ENCODE assay signal across 22 mouse cellular contexts in genomic region chr8:124014751-124015150, GRCm38 (mm10). TPM values are rescaled to one million over a fixed set of nuclear protein-coding genes. Genes with fewer than 3 reads are reported as not detected.
DNase-seq lines count a peak whose midpoint lies in the region; ATAC-seq and TF ChIP-seq lines count a peak whose summit lies in the region.
"Had no signal": no experiment of that assay in that cellular context is flagged by ENCODE, and none has a peak within 500 bp of the region (broad histone marks: within the 10 kb centered on the region; RNA-seq: fewer than 3 reads in every experiment).

No protein-coding gene starts in this region.

- intact Hi-C loops in left cerebral cortex, postnatal 25 days (cut with DNase I) = no loop called here

- peak; percentile 68 for ATAC-seq in intestine, embryonic 16.5 days
- 0 out of 2 replicates have a peak, but pooled peaks have one; percentile 59 for ATAC-seq in stomach, postnatal 0 days (ENCODE audit: low FRiP score, low TSS enrichment)
- ATAC-seq: forebrain, postnatal 0 days had no signal

- H3K9me3 ChIP-seq in ES-Bruce4 (replicated peaks; ENCODE audit: control insufficient read depth, insufficient read depth, low read length, poor library complexity, severe bottlenecking) = no peaks in the 10 kb centered on the region
- no peaks in the 10 kb centered on the region for H3K9me3 ChIP-seq in intestine, embryonic 16.5 days (ENCODE audit: control insufficient read depth, low read length)
- no peaks in the 10 kb centered on the region for H3K9me3 ChIP-seq in stomach, postnatal 0 days (ENCODE audit: control insufficient read depth, low read length)
- H3K9me3 ChIP-seq: embryonic facial prominence, embryonic 12.5 days; forebrain, embryonic 12.5 days; G1E; heart, embryonic 15.5 days; hindbrain, embryonic 10.5 days had no signal

- TF ChIP-seq POLR2A in kidney, adult 2 months (IDR thresholded peaks at IDR 0.05; ENCODE audit: low read depth, low read length) = no peak
- no peak for TF ChIP-seq POLR2A in ES-Bruce4 (IDR thresholded peaks at IDR 0.05; ENCODE audit: insufficient read depth, low read length)

- H3K27me3 ChIP-seq in kidney, adult 2 months (replicated peaks; ENCODE audit: control insufficient read depth, insufficient read depth, low read length) = no peaks in the 10 kb centered on the region
- no peaks in the 10 kb centered on the region for H3K27me3 ChIP-seq in ES-Bruce4 (ENCODE audit: control insufficient read depth, insufficient read depth, low read length, poor library complexity, severe bottlenecking)
- no peaks in the 10 kb centered on the region for H3K27me3 ChIP-seq in intestine, embryonic 16.5 days (replicated peaks; ENCODE audit: control insufficient read depth, insufficient read depth, low read length)
- no peaks in the 10 kb centered on the region for H3K27me3 ChIP-seq in stomach, postnatal 0 days (ENCODE audit: control insufficient read depth, insufficient read depth, low read length)
- H3K27me3 ChIP-seq: embryonic facial prominence, embryonic 12.5 days; forebrain, embryonic 12.5 days; heart, embryonic 15.5 days had no signal

- DNase-seq in kidney, adult 2 months = peak; percentile 11
- no peak for DNase-seq in kidney, postnatal 4 days
- no peak for DNase-seq in stomach, postnatal 0 days (ENCODE audit: low spot score)
- DNase-seq in cerebellum, adult 11 months = no peak
- no peak for DNase-seq in left cerebral cortex, postnatal 25 days (ENCODE audit: low spot score in 2 of 2)
- no peak for DNase-seq in kidney, postnatal 25 days
- DNase-seq: adrenal gland, postnatal 10 days; cerebellum, adult 11-12 months; cerebellum, adult 9-10 months; cerebellum, postnatal 25 days; forebrain, postnatal 0 days; gastrocnemius, postnatal 14 days; heart, adult 2 months had no signal

- no peak overlapping the region for H3K4me2 ChIP-seq in intestine, embryonic 16.5 days (ENCODE audit: low read depth, low read length)
- H3K4me2 ChIP-seq in stomach, postnatal 0 days (replicated peaks; ENCODE audit: low read depth) = no peak overlapping the region
- H3K4me2 ChIP-seq: embryonic facial prominence, embryonic 12.5 days; forebrain, embryonic 12.5 days; heart, embryonic 11.5 days; heart, embryonic 15.5 days; hindbrain, embryonic 14.5 days had no signal

- 0 out of 2 replicates have a peak overlapping the region, but pooled peaks have one; percentile 3 for H3K9ac ChIP-seq in ES-Bruce4 (ENCODE audit: low read depth, poor library complexity, severe bottlenecking)
- no peak overlapping the region for H3K9ac ChIP-seq in intestine, embryonic 16.5 days (ENCODE audit: low read depth, low read length)
- H3K9ac ChIP-seq in stomach, postnatal 0 days (ENCODE audit: low read length) = no peak overlapping the region
- H3K9ac ChIP-seq: embryonic facial prominence, embryonic 12.5 days; forebrain, embryonic 12.5 days; forebrain, postnatal 0 days; heart, embryonic 15.5 days; hindbrain, embryonic 14.5 days had no signal

- no peak for TF ChIP-seq CTCF in kidney, adult 2 months (conservative IDR thresholded peaks at IDR 0.05; ENCODE audit: insufficient read depth, insufficient read length, low read depth, low read length)
- no peak for TF ChIP-seq CTCF in ES-Bruce4 (IDR thresholded peaks at IDR 0.05; ENCODE audit: low read depth, low read length)
- no peak for TF ChIP-seq CTCF in stomach, postnatal 0 days (IDR thresholded peaks at IDR 0.05; ENCODE audit: low read depth)

- TF ChIP-seq EP300 in ES-Bruce4 (IDR thresholded peaks at IDR 0.05; ENCODE audit: insufficient read depth, low read depth, low read length) = no peak
- no peak for TF ChIP-seq EP300 in stomach, postnatal 0 days (optimal IDR thresholded peaks at IDR 0.05)

- H3K4me3 ChIP-seq in kidney, adult 2 months (ENCODE audit: insufficient read depth, low read depth, low read length) = no peak overlapping the region
- no peak overlapping the region for H3K4me3 ChIP-seq in ES-Bruce4 (ENCODE audit: low read depth, low read length)
- H3K4me3 ChIP-seq in intestine, embryonic 16.5 days (ENCODE audit: low read length) = no peak overlapping the region
- H3K4me3 ChIP-seq in stomach, postnatal 0 days (ENCODE audit: low read depth, low read length) = no peak overlapping the region
- H3K4me3 ChIP-seq: embryonic facial prominence, embryonic 12.5 days; forebrain, embryonic 12.5 days; heart, adult 2 months; heart, embryonic 15.5 days; hindbrain, embryonic 10.5 days had no signal

- H3K4me1 ChIP-seq in kidney, adult 2 months (ENCODE audit: control insufficient read depth, insufficient read depth, low read length) = peaks cover 7% of the 10 kb centered on the region; the same call in 1 of the 2 replicates
- H3K4me1 ChIP-seq in ES-Bruce4 (ENCODE audit: control insufficient read depth, insufficient read depth, low read length) = peaks cover 14% of the 10 kb centered on the region
- H3K4me1 ChIP-seq in intestine, embryonic 16.5 days (ENCODE audit: control insufficient read depth, insufficient read depth, low read length) = peaks cover 12% of the 10 kb centered on the region
- H3K4me1 ChIP-seq in stomach, postnatal 0 days (replicated peaks; ENCODE audit: control insufficient read depth, insufficient read depth) = 0 out of 2 replicates have a peak, but pooled peaks cover 1% of the 10 kb centered on the region

- no peak overlapping the region for H3K27ac ChIP-seq in kidney, adult 2 months (ENCODE audit: insufficient read depth, low read depth, low read length)
- peak overlapping the region; percentile 88 for H3K27ac ChIP-seq in ES-Bruce4 (ENCODE audit: insufficient read depth, low read length)
- H3K27ac ChIP-seq in intestine, embryonic 16.5 days (ENCODE audit: low read length) = peak overlapping the region; percentile 73
- no peak overlapping the region; the same call in 1 of the 2 replicates for H3K27ac ChIP-seq in stomach, postnatal 0 days (replicated peaks)
- H3K27ac ChIP-seq: embryonic facial prominence, embryonic 12.5 days; forebrain, embryonic 12.5 days; heart, adult 2 months; heart, embryonic 15.5 days; hindbrain, embryonic 10.5 days; hindbrain, embryonic 14.5 days had no signal

- H3K36me3 ChIP-seq in kidney, adult 2 months (ENCODE audit: control insufficient read depth, insufficient read depth, low read length) = no peaks in the 10 kb centered on the region
- peaks cover 12% of the 10 kb centered on the region for H3K36me3 ChIP-seq in ES-Bruce4 (ENCODE audit: control insufficient read depth, insufficient read depth, low read length, poor library complexity, severe bottlenecking)
- H3K36me3 ChIP-seq in intestine, embryonic 16.5 days (ENCODE audit: control insufficient read depth, insufficient read depth, low read length) = no peaks in the 10 kb centered on the region
- peaks cover 4% of the 10 kb centered on the region; the same call in 1 of the 2 replicates for H3K36me3 ChIP-seq in stomach, postnatal 0 days (ENCODE audit: control insufficient read depth, insufficient read depth, low read length)
- H3K36me3 ChIP-seq: heart, embryonic 15.5 days had no signal

- WGBS in kidney, adult 2 months = 53% methylated on average over 3 of the region's 3 CpGs
- 55% methylated on average over 3 of the region's 3 CpGs for WGBS in intestine, embryonic 16.5 days
- WGBS in stomach, postnatal 0 days = 38% methylated on average over 3 of the region's 3 CpGs

RNA-seq across cellular contexts. Expression of gene Taf5l, which starts 6.4 kb away (rescaled TPM):
- polyA plus RNA-seq in kidney, adult 2 months (2012; rRNA removed) = 20.4 and 22.2 TPM in 2 replicates
- polyA plus RNA-seq in ES-Bruce4 (2011; ENCODE audit: insufficient read depth, insufficient read length, low read depth, missing spikeins) = 62.3 and 68.1 TPM in 2 replicates
- 27.8 and 32.7 TPM in 2 replicates for polyA plus RNA-seq in intestine, embryonic 16.5 days (2015; fragmentation: Nextera tagmentation; extraction: Ambion mirVana)
- polyA plus RNA-seq in stomach, postnatal 0 days (2015; fragmentation: Nextera tagmentation; extraction: Ambion mirVana) = 18.0 and 21.0 TPM in 2 replicates
- 10 to 100 TPM; 21.2 to 21.8 TPM for total RNA-seq in left cerebral cortex, postnatal 25 days (2021)

RNA-seq across cellular contexts. Expression of gene Urb2, which starts 6.6 kb away (rescaled TPM):
- polyA plus RNA-seq in kidney, adult 2 months (2012; rRNA removed) = 3.3 and 3.5 TPM in 2 replicates
- polyA plus RNA-seq in ES-Bruce4 (2011; ENCODE audit: insufficient read depth, insufficient read length, low read depth, missing spikeins) = 48.5 and 49.7 TPM in 2 replicates
- polyA plus RNA-seq in intestine, embryonic 16.5 days (2015; fragmentation: Nextera tagmentation; extraction: Ambion mirVana) = 3.9 TPM in 2 replicates
- polyA plus RNA-seq in stomach, postnatal 0 days (2015; fragmentation: Nextera tagmentation; extraction: Ambion mirVana) = 1.2 and 1.6 TPM in 2 replicates
- 10 to 100 TPM; 13.2 to 13.8 TPM for total RNA-seq in left cerebral cortex, postnatal 25 days (2021)

RNA-seq across cellular contexts. Expression of gene Abcb10, which starts 31.8 kb away (rescaled TPM):
- polyA plus RNA-seq in kidney, adult 2 months (2012; rRNA removed) = 16.4 and 16.5 TPM in 2 replicates
- 19.1 and 20.3 TPM in 2 replicates for polyA plus RNA-seq in ES-Bruce4 (2011; ENCODE audit: insufficient read depth, insufficient read length, low read depth, missing spikeins)
- polyA plus RNA-seq in intestine, embryonic 16.5 days (2015; fragmentation: Nextera tagmentation; extraction: Ambion mirVana) = 18.7 and 19.7 TPM in 2 replicates
- polyA plus RNA-seq in stomach, postnatal 0 days (2015; fragmentation: Nextera tagmentation; extraction: Ambion mirVana) = 14.7 and 15.2 TPM in 2 replicates
- total RNA-seq in left cerebral cortex, postnatal 25 days (2021) = 10 to 100 TPM; 14.3 to 16.5 TPM

Comparison
In these comparisons a context has a peak if more than half of its experiments do, and no peak if none do; other contexts are left out.
1. H3K27ac ChIP-seq: peak in ES-Bruce4 (single experiment) and intestine, embryonic 16.5 days (single experiment); none in kidney, adult 2 months (single experiment) and stomach, postnatal 0 days (single experiment).
2. RNA of gene Urb2, which starts 6.6 kb away (polyA plus RNA-seq): 48.5 to 49.7 TPM in ES-Bruce4; 3.9 TPM in intestine, embryonic 16.5 days, 3.3 to 3.5 TPM in kidney, adult 2 months and 1.2 to 1.6 TPM in stomach, postnatal 0 days; every median in the first group is over 10 times any median in the second.